Comparison of ENCODE assay signal across 9 mouse cellular contexts in genomic region chr17:83972026-83972425, GRCm38 (mm10).
A peak's percentile ranks its signal among the peaks of the same experiment; 100 is the strongest.
DNase-seq lines count a peak whose midpoint lies in the region; ATAC-seq lines count a peak whose summit lies in the region.
"Had no signal": no experiment of that assay in that cellular context is flagged by ENCODE, and none has a peak within 500 bp of the region (broad histone marks: within the 10 kb centered on the region; RNA-seq: fewer than 3 reads in every experiment).

No protein-coding gene starts in this region.

- no peak overlapping the region for H3K4me2 ChIP-seq in heart, embryonic 13.5 days

- 0 out of 2 replicates have a peak overlapping the region, but pooled peaks have one; percentile 4 for H3K27ac ChIP-seq in heart, embryonic 13.5 days (replicated peaks)

- ATAC-seq in heart, embryonic 13.5 days (ENCODE audit: extremely low read depth, insufficient number of reproducible peaks, low FRiP score, low TSS enrichment): no peak
- ATAC-seq in monocyte, adult 5-6 weeks (replicated peaks; ENCODE audit: insufficient number of reproducible peaks, low FRiP score, low TSS enrichment, poor library complexity, severe bottlenecking): no peak
- ATAC-seq in megakaryocyte progenitor cell, adult 5-6 weeks (replicated peaks; ENCODE audit: poor library complexity): no peak

- no peak overlapping the region for H3K4me3 ChIP-seq in heart, embryonic 13.5 days
- H3K4me3 ChIP-seq: megakaryocyte, embryonic 14.5 days had no signal

- DNase-seq in heart, adult 8-10 months (ENCODE audit: low spot score): no peak
- peak; percentile 38 for DNase-seq in right cerebral cortex, adult 18-20 months
- no peak for DNase-seq in right cerebral cortex, postnatal 25 days
- DNase-seq in layer of hippocampus, adult 9-11 months: peak; percentile 80
- DNase-seq in cerebellum, adult 9-10 months: no peak

- WGBS in heart, embryonic 13.5 days: 38% methylated on average over 5 of the region's 5 CpGs

- 0 out of 2 replicates have a peak, but pooled peaks cover 3% of the 10 kb centered on the region for H3K27me3 ChIP-seq in heart, embryonic 13.5 days (replicated peaks)

- no peak overlapping the region for H3K9ac ChIP-seq in heart, embryonic 13.5 days

- 0 out of 2 replicates have a peak, but pooled peaks cover 4% of the 10 kb centered on the region for H3K4me1 ChIP-seq in heart, embryonic 13.5 days

- H3K36me3 ChIP-seq in heart, embryonic 13.5 days: no peaks in the 10 kb centered on the region

- H3K9me3 ChIP-seq in heart, embryonic 13.5 days: peaks cover 8% of the 10 kb centered on the region
- H3K9me3 ChIP-seq: megakaryocyte, embryonic 14.5 days had no signal

Comparison
In these comparisons a context has a peak if more than half of its experiments do, and no peak if none do; other contexts are left out.
1. DNase-seq: peak in right cerebral cortex, adult 18-20 months (single experiment) and layer of hippocampus, adult 9-11 months (single experiment); none in heart, adult 8-10 months (single experiment), right cerebral cortex, postnatal 25 days (single experiment) and cerebellum, adult 9-10 months (single experiment).